Mouse (Mus musculus): ENCODE measurements at regions not wholly inside any gene's neighbourhood (a gene's known extent, or its start where the extent isn't known, plus 50 kb on each side); places are given as distances from the start of the nearest gene placed in this dataset.

GRCm38 (mm10) chr15:93880302-93880701, 284.6 kb upstream of the Prickle1 start:
- no peak for TF ChIP-seq POLR2A (IDR thresholded peaks at IDR 0.05; ENCODE audit: borderline replicate concordance, extremely low read depth, low read depth, low read length)
- TF ChIP-seq CTCF (IDR thresholded peaks at IDR 0.05; ENCODE audit: insufficient read depth, low read length) = no peak

Measured in lung, adult 2 months (tissue).